Mouse (Mus musculus) embryonic facial prominence, embryonic 11.5 days (tissue): ENCODE data around the gene Slc34a3. TPM values are rescaled to one million over a fixed set of nuclear protein-coding genes. Genes with fewer than 3 reads are reported as not detected.

Source experiments
- ATAC-seq: fragments of 200-750 bp; cut with Nextera tagmentation; replicated peaks from 2 replicates; pipeline ENCODE4 v1.8.0; 2017; ENCODE audit warnings: low read depth; ENCODE audit not compliant: insufficient number of reproducible peaks, low FRiP score, low TSS enrichment
- DNase-seq: peaks from one replicate; pipeline ENCODE4 v3.0.0-alpha.2; 2015; ENCODE audit warnings: low spot score
- H3K27ac ChIP-seq: fragments of 300-500 bp; sonication (generic); replicated peaks from 2 replicates; pipeline ENCODE4 v1.5.1; 2014; ENCODE audit warnings: mild to moderate bottlenecking, low read depth, low read length, control low read depth
- H3K27me3 ChIP-seq: fragments of 300-500 bp; sonication (generic); 2 replicates; pipeline ENCODE4 v1.6.1; 2014; ENCODE audit warnings: mild to moderate bottlenecking, low read length, moderate library complexity, mixed read lengths; ENCODE audit not compliant: control insufficient read depth, insufficient read depth
- H3K36me3 ChIP-seq: fragments of 300-500 bp; sonication (generic); replicated peaks from 2 replicates; pipeline ENCODE4 v1.6.1; 2014; ENCODE audit warnings: low read depth, mild to moderate bottlenecking, low read length, moderate library complexity, mixed read lengths; ENCODE audit not compliant: control insufficient read depth, insufficient read depth
- H3K4me1 ChIP-seq: fragments of 300-500 bp; sonication (generic); 2 replicates; pipeline ENCODE4 v1.6.1; 2014; ENCODE audit warnings: low read length, mixed read lengths; ENCODE audit not compliant: control insufficient read depth, insufficient read depth
- H3K4me2 ChIP-seq: fragments of 300-500 bp; sonication (generic); 2 replicates; pipeline ENCODE4 v1.6.1; 2014; ENCODE audit warnings: low read depth, mild to moderate bottlenecking, control low read depth, low read length, moderate library complexity
- H3K4me3 ChIP-seq: fragments of 300-500 bp; sonication (generic); 2 replicates; pipeline ENCODE4 v1.5.1; 2014; ENCODE audit warnings: low read depth, low read length, control low read depth
- H3K9ac ChIP-seq: fragments of 300-500 bp; sonication (generic); replicated peaks from 2 replicates; pipeline ENCODE4 v1.6.1; 2014; ENCODE audit warnings: mild to moderate bottlenecking, control low read depth, low read length
- H3K9me3 ChIP-seq: fragments of 300-500 bp; sonication (generic); replicated peaks from 2 replicates; pipeline ENCODE4 v1.6.1; 2016; ENCODE audit warnings: mild to moderate bottlenecking, low read length, inconsistent platforms, mixed read lengths; ENCODE audit not compliant: control insufficient read depth
- WGBS: fragments of 180-500 bp; shearing (Covaris S2); extraction: QIAGEN DNeasy Blood & Tissue Kit; methylation state at CpG from one replicate; pipeline ENCODE4 v1.1.7; 2014; 5-methylcytosine and 5-hydroxymethylcytosine counted together
- polyA plus RNA-seq: library from polyadenylated mRNA; unstranded; fragments of >200 nt; fragmentation: Nextera tagmentation; extraction: Ambion mirVana; gene quantifications from 2 replicates; pipeline ENCODE4 v1.2.1, GENCODE M21; 2014

The Slc34a3 gene
- polyA plus RNA-seq, 1 experiment from 2014 or later, result not detected

GRCm38 (mm10) chr2:25194006-25194405, 40.2 kb downstream of the Slc34a3 start:
- ATAC-seq (no peak), DNase-seq (no peak)
- no peak overlapping the region for H3K4me3 ChIP-seq
- H3K27ac ChIP-seq, result no peak overlapping the region
- H3K27me3 ChIP-seq, result peaks cover 18% of the 10 kb centered on the region
- no peaks in the 10 kb centered on the region for H3K36me3 ChIP-seq
- no peaks in the 10 kb centered on the region; the same call in none of the 2 replicates for H3K4me1 ChIP-seq
- H3K4me2 ChIP-seq, result no peak overlapping the region
- H3K9me3 ChIP-seq, result no peaks in the 10 kb centered on the region
- WGBS, result 77% methylated on average over 5 of the region's 5 CpGs
- H3K9ac ChIP-seq, result no peak overlapping the region

DNA sequence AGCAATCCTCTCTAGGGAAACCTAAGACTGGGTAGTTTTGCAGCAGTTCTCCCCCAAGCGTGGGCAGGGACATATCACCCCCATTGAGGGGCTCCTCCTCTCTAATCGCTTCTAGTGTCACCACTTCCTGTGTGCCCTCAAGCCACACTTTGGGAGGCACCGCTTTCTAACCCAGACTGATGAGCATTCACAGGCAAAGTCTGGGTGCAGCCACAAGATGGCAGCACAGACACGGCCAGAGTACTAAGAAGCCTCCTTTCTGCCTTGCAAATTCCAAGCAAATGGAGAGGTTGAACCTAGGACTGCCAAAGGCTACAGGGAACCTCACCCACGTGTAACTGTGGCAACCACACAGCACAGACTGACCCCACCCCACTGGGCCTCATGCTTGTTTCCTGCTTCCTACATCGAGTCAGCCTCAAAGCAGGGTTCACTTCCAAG, 40.8 kb downstream of the Slc34a3 start:
- no peak overlapping the region for H3K4me3 ChIP-seq
- H3K4me2 ChIP-seq, result no peak overlapping the region
- ATAC-seq (peak; percentile 87), DNase-seq (peak; percentile 89)
- WGBS, result 0% methylated on average over 6 of the region's 6 CpGs
- H3K36me3 ChIP-seq, result no peaks in the 10 kb centered on the region
- no peaks in the 10 kb centered on the region; the same call in none of the 2 replicates for H3K4me1 ChIP-seq
- no peak overlapping the region for H3K9ac ChIP-seq
- H3K9me3 ChIP-seq, result no peaks in the 10 kb centered on the region
- peaks cover 18% of the 10 kb centered on the region for H3K27me3 ChIP-seq
- no peak overlapping the region for H3K27ac ChIP-seq

DNA sequence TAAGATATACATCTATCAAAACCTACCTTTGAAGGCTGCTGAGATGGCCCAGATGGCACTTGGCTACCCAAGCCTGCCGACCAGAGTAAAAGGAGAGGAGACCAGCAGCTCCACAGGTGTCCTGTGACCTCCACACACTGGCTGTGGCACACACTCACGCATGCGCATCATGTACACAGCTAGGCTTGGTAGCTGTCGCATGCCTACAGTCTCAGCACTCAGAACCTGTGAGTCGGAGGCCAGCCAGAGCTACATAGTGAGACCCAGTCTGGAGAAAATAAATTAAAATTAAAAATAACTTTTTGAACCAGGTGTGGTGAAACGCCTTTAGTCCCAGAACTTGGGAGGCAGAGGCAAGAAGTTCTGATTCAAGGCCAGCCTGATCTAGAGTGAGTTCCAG, 46.3 kb downstream of the Slc34a3 start:
- no peak overlapping the region for H3K27ac ChIP-seq
- 82% methylated on average over 6 of the region's 6 CpGs for WGBS
- peaks cover 5% of the 10 kb centered on the region; the same call in 1 of the 2 replicates for H3K4me1 ChIP-seq
- DNase-seq (no peak), ATAC-seq (no peak)
- no peak overlapping the region for H3K4me2 ChIP-seq
- no peaks in the 10 kb centered on the region; the same call in 1 of the 2 replicates for H3K36me3 ChIP-seq
- H3K4me3 ChIP-seq, result no peak overlapping the region
- H3K9me3 ChIP-seq, result no peaks in the 10 kb centered on the region
- H3K27me3 ChIP-seq, result peaks cover 17% of the 10 kb centered on the region
- H3K9ac ChIP-seq, result no peak overlapping the region

DNA sequence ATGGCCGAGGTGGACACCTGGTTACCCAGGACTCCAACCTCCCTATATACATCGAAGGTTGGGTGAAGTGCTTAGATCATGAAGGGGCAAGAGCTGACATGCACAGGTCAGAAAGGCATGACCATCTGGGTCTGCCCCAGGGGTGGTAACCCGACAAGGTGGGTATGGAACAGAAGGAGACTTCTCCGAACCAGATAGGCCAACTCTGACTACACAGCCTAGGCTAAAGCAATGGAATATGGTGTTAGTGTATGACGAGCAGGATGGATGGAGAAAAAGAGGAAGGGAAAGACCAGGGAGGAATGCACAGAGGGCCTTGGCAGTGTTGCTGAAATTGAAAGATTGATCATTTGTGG, 47.6 kb downstream of the Slc34a3 start:
- ATAC-seq, result no peak
- Histone ChIP-seq H3K4me3 (peak overlapping the region; percentile 43; the same call in 1 of the 2 replicates), H3K36me3 (no peaks in the 10 kb centered on the region; the same call in 1 of the 2 replicates), H3K4me2 (peak overlapping the region; percentile 89), H3K27me3 (peaks cover 27% of the 10 kb centered on the region), H3K4me1 (peaks cover 5% of the 10 kb centered on the region; the same call in 1 of the 2 replicates), H3K27ac (peak overlapping the region; percentile 85; the same call in 1 of the 2 replicates), H3K9ac (no peak overlapping the region; the same call in 1 of the 2 replicates), H3K9me3 (no peaks in the 10 kb centered on the region)
- no peak for DNase-seq
- 28% methylated on average over 5 of the region's 5 CpGs for WGBS

- H3K9me3 ChIP-seq, result no peaks in the 10 kb centered on the region
- H3K4me2 ChIP-seq, result peak overlapping the region; percentile 89
- H3K4me3 ChIP-seq, result peak overlapping the region; percentile 43
- WGBS, result under 1% methylated on average over 64 of the region's 64 CpGs
- peak overlapping the region; percentile 85 for H3K27ac ChIP-seq
- H3K27me3 ChIP-seq, result peaks cover 33% of the 10 kb centered on the region
- ATAC-seq, result peak; percentile 71
- H3K4me1 ChIP-seq, result peaks cover 5% of the 10 kb centered on the region; the same call in 1 of the 2 replicates
- peak; percentile 80 for DNase-seq
- no peaks in the 10 kb centered on the region; the same call in 1 of the 2 replicates for H3K36me3 ChIP-seq
- H3K9ac ChIP-seq, result peak overlapping the region; percentile 77
These were observed 48.3 kb downstream of the Slc34a3 start for GRCm38 (mm10) chr2:25185625-25186574.

GRCm38 (mm10) chr2:25184496-25184895, 49.7 kb downstream of the Slc34a3 start:
- H3K36me3 ChIP-seq, result no peaks in the 10 kb centered on the region; the same call in 1 of the 2 replicates
- DNase-seq, result no peak
- peaks cover 47% of the 10 kb centered on the region for H3K27me3 ChIP-seq
- H3K4me1 ChIP-seq, result peaks cover 5% of the 10 kb centered on the region; the same call in 1 of the 2 replicates
- no peak overlapping the region for H3K9ac ChIP-seq
- no peak overlapping the region for H3K27ac ChIP-seq
- no peak overlapping the region for H3K4me3 ChIP-seq
- WGBS, result 92% methylated on average over 7 of the region's 7 CpGs
- ATAC-seq, result no peak
- H3K9me3 ChIP-seq, result no peaks in the 10 kb centered on the region
- H3K4me2 ChIP-seq, result no peak overlapping the region

DNA sequence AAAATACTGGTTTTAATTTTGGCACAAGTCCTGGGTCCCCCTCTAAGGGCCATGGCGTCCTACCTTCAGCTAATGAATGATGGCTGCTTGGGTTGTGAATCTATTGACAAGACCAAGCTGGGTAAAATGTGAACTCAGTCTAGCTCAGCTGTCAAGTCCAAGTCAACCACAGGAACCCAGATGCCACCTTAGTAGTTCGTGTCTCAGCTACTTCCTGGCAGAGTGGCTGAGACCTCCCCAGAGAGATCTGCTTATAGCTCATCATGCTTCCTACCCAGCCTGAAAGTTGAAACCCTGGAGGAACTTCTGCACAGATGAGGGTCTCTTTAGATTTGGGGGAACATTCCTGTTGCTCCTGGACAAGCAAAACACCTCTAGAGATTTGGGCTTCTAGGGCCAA, 50.8 kb downstream of the Slc34a3 start:
- H3K27me3 ChIP-seq, result peaks cover 49% of the 10 kb centered on the region
- WGBS, result 57% methylated on average over 2 of the region's 2 CpGs
- no peaks in the 10 kb centered on the region; the same call in 1 of the 2 replicates for H3K36me3 ChIP-seq
- DNase-seq, result no peak
- H3K4me3 ChIP-seq, result no peak overlapping the region; the same call in 1 of the 2 replicates
- peak overlapping the region; percentile 19; the same call in 1 of the 2 replicates for H3K4me2 ChIP-seq
- no peak overlapping the region for H3K27ac ChIP-seq
- no peak overlapping the region for H3K9ac ChIP-seq
- no peaks in the 10 kb centered on the region for H3K9me3 ChIP-seq
- peaks cover 5% of the 10 kb centered on the region; the same call in 1 of the 2 replicates for H3K4me1 ChIP-seq
- no peak for ATAC-seq

GRCm38 (mm10) chr2:25182664-25183063, 51.5 kb downstream of the Slc34a3 start:
- ATAC-seq (no peak), DNase-seq (no peak)
- no peaks in the 10 kb centered on the region; the same call in 1 of the 2 replicates for H3K36me3 ChIP-seq
- H3K4me2 ChIP-seq, result peak overlapping the region; percentile 37
- peaks cover 7% of the 10 kb centered on the region for H3K4me1 ChIP-seq
- 15% methylated on average over 6 of the region's 6 CpGs for WGBS
- peak overlapping the region; percentile 59 for H3K4me3 ChIP-seq
- H3K27me3 ChIP-seq, result peaks cover 49% of the 10 kb centered on the region
- no peak overlapping the region for H3K27ac ChIP-seq
- no peaks in the 10 kb centered on the region for H3K9me3 ChIP-seq
- H3K9ac ChIP-seq, result peak overlapping the region; percentile 13; the same call in 1 of the 2 replicates
